Mouse (Mus musculus) forebrain, embryonic 10.5 days (tissue): ENCODE data around the gene Apba3. TPM values are rescaled to one million over a fixed set of nuclear protein-coding genes. Genes with fewer than 3 reads are reported as not detected.
"Not testable (repeated sequence)": the region's sequence is repeated elsewhere in the genome, so short reads cannot be mapped to it uniquely, and the experiment has no call there.

Experiments
- DNase-seq: peaks from one replicate; pipeline ENCODE4 v3.0.0-alpha.2; 2017; ENCODE audit warnings: low spot score; ENCODE audit errors: extremely low spot score
- H3K27ac ChIP-seq: fragments of 300-500 bp; sonication (generic); 2 replicates; pipeline ENCODE4 v1.5.1; 2016; ENCODE audit warnings: mild to moderate bottlenecking
- H3K27me3 ChIP-seq: fragments of 300-500 bp; sonication (generic); 2 replicates; pipeline ENCODE4 v1.6.1; 2016; ENCODE audit warnings: mild to moderate bottlenecking; ENCODE audit not compliant: poor library complexity, severe bottlenecking
- H3K36me3 ChIP-seq: fragments of 300-500 bp; sonication (generic); replicated peaks from 2 replicates; pipeline ENCODE4 v1.6.1; 2016; ENCODE audit warnings: mild to moderate bottlenecking, moderate library complexity
- H3K4me1 ChIP-seq: fragments of 300-500 bp; sonication (generic); 2 replicates; pipeline ENCODE4 v1.6.1; 2016
- H3K4me3 ChIP-seq: fragments of 300-500 bp; sonication (generic); 2 replicates; pipeline ENCODE4 v1.5.1; 2016; ENCODE audit warnings: mild to moderate bottlenecking, moderate library complexity
- H3K9me3 ChIP-seq: fragments of 300-500 bp; sonication (generic); 2 replicates; pipeline ENCODE4 v1.6.1; 2016; ENCODE audit warnings: mild to moderate bottlenecking, moderate library complexity
- WGBS: fragments of 180-500 bp; shearing (Covaris S2); methylation state at CpG from one replicate; pipeline ENCODE4 v1.1.7; 2016; 5-methylcytosine and 5-hydroxymethylcytosine counted together
- polyA plus RNA-seq: library from polyadenylated mRNA; unstranded; fragments of >200 nt; fragmentation: Nextera tagmentation; extraction: Ambion mirVana; gene quantifications from 2 replicates; pipeline ENCODE4 v1.2.1, GENCODE M21; 2016

The Apba3 gene
- polyA plus RNA-seq = 51.9 and 52.1 TPM in 2 replicates

DNA sequence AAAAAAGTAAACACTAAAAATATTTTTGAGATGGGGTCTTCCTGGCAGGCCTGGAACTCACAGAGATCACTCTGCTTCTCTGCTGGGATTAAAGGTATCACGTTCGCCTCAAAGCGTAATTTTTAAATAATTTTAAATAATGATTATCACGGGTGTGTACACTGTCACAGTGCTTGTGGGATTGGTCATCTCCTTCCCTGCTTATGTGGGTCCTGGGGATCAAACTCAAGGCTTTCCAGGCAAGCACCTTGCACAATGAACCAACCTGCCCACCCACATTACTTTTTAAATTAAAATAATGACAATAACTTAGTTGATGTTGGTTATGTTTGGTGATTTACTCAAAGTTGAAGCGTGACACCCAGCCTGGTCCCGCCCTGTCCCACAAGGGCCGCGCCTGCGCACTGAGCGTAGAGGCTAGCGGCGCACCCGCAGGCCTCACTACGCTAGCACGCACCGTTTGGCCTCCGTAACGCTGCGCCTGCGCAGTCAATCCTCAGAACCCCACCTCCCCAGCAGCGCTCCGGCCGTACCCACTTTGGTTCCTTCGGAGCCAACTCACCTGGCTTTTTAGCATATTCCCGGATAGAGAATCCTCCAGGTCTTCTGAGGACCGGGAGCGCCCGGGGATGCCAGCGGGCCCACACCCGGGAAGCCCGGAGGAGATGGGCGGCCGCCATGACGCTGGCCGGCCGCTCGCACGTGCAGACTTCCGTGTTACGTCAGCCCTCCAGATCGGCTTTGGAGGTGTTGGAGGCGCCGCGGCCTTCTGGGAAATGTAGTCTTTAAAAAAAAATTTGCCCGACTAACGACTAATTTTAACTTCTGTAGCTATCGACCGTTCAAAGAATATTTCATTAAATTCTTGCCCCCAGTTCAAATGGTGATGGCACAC lies at the start of gene Apba3, which contains the start of gene Mrpl54:
Gene Apba3 (plus strand): TSS at position 750 of the 895 bp plus-strand sequence.
Gene Mrpl54 (minus strand): TSS at position 724 of the 895 bp plus-strand sequence.
- Histone ChIP-seq H3K9me3 (no peaks in the 10 kb centered on the region), H3K4me1 (peaks cover 30% of the 10 kb centered on the region), H3K27me3 (no peaks in the 10 kb centered on the region), H3K36me3 (peaks cover 65% of the 10 kb centered on the region), H3K27ac (peak within 1 kb of the TSS; percentile 95), H3K4me3 (peak within 1 kb of the TSS; percentile 78)
- DNase-seq = peak; percentile 94
- WGBS = under 1% methylated on average over 48 of the region's 48 CpGs

GRCm38 (mm10) chr10:81217267-81217666 lies 49.5 kb upstream of the Apba3 start:
- peaks cover 15% of the 10 kb centered on the region for H3K36me3 ChIP-seq
- not testable (repeated sequence) for H3K27ac ChIP-seq, H3K4me3 ChIP-seq, H3K4me1 ChIP-seq, H3K9me3 ChIP-seq, DNase-seq, H3K27me3 ChIP-seq
- 38% methylated on average over 1 of the region's 1 CpGs for WGBS

GRCm38 (mm10) chr10:81217964-81218363 lies 48.8 kb upstream of the Apba3 start:
- peak; percentile 54 for DNase-seq
- 39% methylated on average over 7 of the region's 7 CpGs for WGBS
- no peak overlapping the region for H3K27ac ChIP-seq
- no peak overlapping the region for H3K4me3 ChIP-seq
- no peaks in the 10 kb centered on the region for H3K9me3 ChIP-seq
- H3K4me1 ChIP-seq = no peaks in the 10 kb centered on the region
- H3K27me3 ChIP-seq = no peaks in the 10 kb centered on the region
- peaks cover 8% of the 10 kb centered on the region for H3K36me3 ChIP-seq

- 85% methylated on average over 5 of the region's 5 CpGs for WGBS
- no peak for DNase-seq
- Histone ChIP-seq H3K4me1 (no peaks in the 10 kb centered on the region), H3K9me3 (no peaks in the 10 kb centered on the region), H3K27me3 (no peaks in the 10 kb centered on the region), H3K4me3 (no peak overlapping the region), H3K27ac (no peak overlapping the region), H3K36me3 (no peaks in the 10 kb centered on the region; the same call in 1 of the 2 replicates)
Measured at GRCm38 (mm10) chr10:81221402-81222015, 45.3 kb upstream of the Apba3 start.

GRCm38 (mm10) chr10:81223731-81224130 lies 43.0 kb upstream of the Apba3 start:
- H3K4me3 ChIP-seq, DNase-seq, H3K4me1 ChIP-seq, H3K36me3 ChIP-seq, H3K27ac ChIP-seq, H3K9me3 ChIP-seq, H3K27me3 ChIP-seq: not testable (repeated sequence)
- 71% methylated on average over 2 of the region's 2 CpGs for WGBS

- no peak for DNase-seq
- peak overlapping the region; percentile 78 for H3K27ac ChIP-seq
- peaks cover 40% of the 10 kb centered on the region for H3K4me1 ChIP-seq
- H3K36me3 ChIP-seq = no peaks in the 10 kb centered on the region
- 15% methylated on average over 20 of the region's 20 CpGs for WGBS
- H3K9me3 ChIP-seq = no peaks in the 10 kb centered on the region
- peaks cover 50% of the 10 kb centered on the region for H3K27me3 ChIP-seq
- H3K4me3 ChIP-seq = peak overlapping the region; percentile 57
Measured at GRCm38 (mm10) chr10:81229735-81230437, 36.9 kb upstream of the Apba3 start.

- Histone ChIP-seq H3K4me1 (peaks cover 40% of the 10 kb centered on the region), H3K27me3 (peaks cover 50% of the 10 kb centered on the region), H3K9me3 (no peaks in the 10 kb centered on the region), H3K4me3 (peak within 1 kb of the TSS; percentile 57), H3K27ac (peak within 1 kb of the TSS; percentile 78), H3K36me3 (no peaks in the 10 kb centered on the region)
- 3% methylated on average over 27 of the region's 27 CpGs for WGBS
- DNase-seq = peak; percentile 50
Measured at GRCm38 (mm10) chr10:81230438-81231332, 36.1 kb upstream of the Apba3 start, which contains the start of gene Atcay. Atcay (minus strand) TSS chr10:81230833.

- H3K27me3 ChIP-seq = peaks cover 55% of the 10 kb centered on the region
- H3K27ac ChIP-seq = peak overlapping the region; percentile 48; the same call in 1 of the 2 replicates
- no peaks in the 10 kb centered on the region for H3K36me3 ChIP-seq
- H3K9me3 ChIP-seq = no peaks in the 10 kb centered on the region
- H3K4me1 ChIP-seq = peaks cover 40% of the 10 kb centered on the region
- no peak for DNase-seq
- H3K4me3 ChIP-seq = peak overlapping the region; percentile 57
- 53% methylated on average over 7 of the region's 7 CpGs for WGBS
Measured at GRCm38 (mm10) chr10:81231436-81231835, 35.3 kb upstream of the Apba3 start.

DNA sequence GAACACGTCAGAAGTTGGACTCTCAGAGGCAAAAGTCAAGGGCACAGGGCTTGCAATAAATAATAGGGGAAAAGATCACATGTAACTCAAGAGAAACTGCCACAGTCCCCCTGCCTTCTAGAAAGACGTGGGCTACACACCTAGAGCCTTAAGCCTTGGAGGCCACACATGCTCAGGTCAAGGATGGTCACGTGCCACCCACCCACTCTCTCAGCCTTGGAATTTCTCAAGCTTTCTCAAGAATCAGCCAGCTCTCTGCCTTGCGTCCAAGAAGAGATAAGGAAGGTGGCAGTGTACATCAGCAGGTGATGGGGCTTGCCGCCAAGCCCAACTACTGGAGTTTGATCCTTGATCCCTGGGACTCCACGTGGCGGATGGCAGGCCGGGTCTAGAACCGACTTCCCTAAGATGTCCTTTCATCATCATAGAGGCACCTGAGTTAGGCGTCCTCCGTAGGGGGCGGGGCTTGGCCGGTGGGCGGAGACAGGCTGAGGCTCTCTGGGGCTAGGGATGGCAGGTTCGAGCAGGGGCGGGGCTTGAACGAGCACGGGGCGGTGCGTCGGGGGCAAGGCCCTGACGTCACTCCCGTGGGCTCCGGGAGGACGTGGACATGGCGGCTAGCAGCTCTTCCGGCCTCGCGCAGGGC lies 34.1 kb upstream of the Apba3 start, which contains the start of gene Zfr2:
Gene Zfr2 (plus strand): TSS at position 576 of the 646 bp plus-strand sequence.
- peak within 1 kb of the TSS; percentile 92 for H3K27ac ChIP-seq
- peak; percentile 90 for DNase-seq
- H3K4me1 ChIP-seq = peaks cover 50% of the 10 kb centered on the region
- peak within 1 kb of the TSS; percentile 87 for H3K4me3 ChIP-seq
- H3K9me3 ChIP-seq = no peaks in the 10 kb centered on the region
- H3K36me3 ChIP-seq = no peaks in the 10 kb centered on the region
- 10% methylated on average over 29 of the region's 29 CpGs for WGBS
- peaks cover 67% of the 10 kb centered on the region for H3K27me3 ChIP-seq

- Histone ChIP-seq H3K9me3 (no peaks in the 10 kb centered on the region), H3K27me3 (peaks cover 68% of the 10 kb centered on the region), H3K4me3 (peak overlapping the region; percentile 87), H3K27ac (peak overlapping the region; percentile 92), H3K4me1 (peaks cover 55% of the 10 kb centered on the region), H3K36me3 (no peaks in the 10 kb centered on the region)
- WGBS = under 1% methylated on average over 28 of the region's 28 CpGs
- no peak for DNase-seq
Measured at GRCm38 (mm10) chr10:81233226-81233585, 33.6 kb upstream of the Apba3 start.

GRCm38 (mm10) chr10:81234206-81234605 lies 32.6 kb upstream of the Apba3 start:
- 81% methylated on average over 6 of the region's 6 CpGs for WGBS
- no peak for DNase-seq
- H3K27me3 ChIP-seq = peaks cover 68% of the 10 kb centered on the region
- no peaks in the 10 kb centered on the region for H3K36me3 ChIP-seq
- H3K4me1 ChIP-seq = peaks cover 57% of the 10 kb centered on the region
- no peaks in the 10 kb centered on the region for H3K9me3 ChIP-seq
- H3K27ac ChIP-seq = no peak overlapping the region
- H3K4me3 ChIP-seq = peak overlapping the region; percentile 87
